Mouse (Mus musculus): ENCODE measurements around the gene Coq7. TPM values are rescaled to one million over a fixed set of nuclear protein-coding genes. Genes with fewer than 3 reads are reported as not detected.

The Coq7 gene
- polyA plus RNA-seq, 1 experiment from 2014 or later, result 88.9 TPM

Other genes with a start within 250 kb of the Coq7 start
- 1.9 and 3.3 TPM in 2 replicates for gene Syt17, start 85.1 kb downstream of the Coq7 start, polyA plus RNA-seq (2015; fragmentation: Nextera tagmentation; extraction: Ambion mirVana)
- 5.9 and 6.6 TPM in 2 replicates for gene Itpripl2, start 41.4 kb downstream of the Coq7 start, polyA plus RNA-seq (2015; fragmentation: Nextera tagmentation; extraction: Ambion mirVana)
- 4.8 TPM in 2 replicates for gene Tmc7, start 51.4 kb upstream of the Coq7 start, polyA plus RNA-seq (2015; fragmentation: Nextera tagmentation; extraction: Ambion mirVana)
- 0.24 and 0.36 TPM in 2 replicates for gene Tmc5, start 63.9 kb upstream of the Coq7 start, polyA plus RNA-seq (2015; fragmentation: Nextera tagmentation; extraction: Ambion mirVana)
- 70.4 and 71.3 TPM in 2 replicates for gene Gde1, start 172.4 kb upstream of the Coq7 start, polyA plus RNA-seq (2015; fragmentation: Nextera tagmentation; extraction: Ambion mirVana)
- gene Ccp110, start 179.2 kb upstream of the Coq7 start, polyA plus RNA-seq (2015; fragmentation: Nextera tagmentation; extraction: Ambion mirVana), result 21.3 and 29.7 TPM in 2 replicates
- gene Vps35l, start 206.9 kb upstream of the Coq7 start, polyA plus RNA-seq (2015; fragmentation: Nextera tagmentation; extraction: Ambion mirVana), result 62.6 and 71.9 TPM in 2 replicates

Data from embryonic facial prominence, embryonic 13.5 days (tissue).